Mouse (Mus musculus) neural tube, embryonic 15.5 days (tissue): Measurements from ENCODE around the gene Lef1. TPM values are rescaled to one million over a fixed set of nuclear protein-coding genes. Genes with fewer than 3 reads are reported as not detected.

Source experiments
- ATAC-seq: fragments of 200-750 bp; cut with Nextera tagmentation; 2 replicates; pipeline ENCODE4 v1.8.0; 2017; ENCODE audit warnings: mild to moderate bottlenecking, moderate TSS enrichment, moderate library complexity; ENCODE audit not compliant: low FRiP score
- H3K27ac ChIP-seq: fragments of 300-500 bp; sonication (generic); replicated peaks from 2 replicates; pipeline ENCODE4 v1.5.1; 2015; ENCODE audit warnings: mild to moderate bottlenecking, inconsistent platforms
- H3K27me3 ChIP-seq: fragments of 300-500 bp; sonication (generic); replicated peaks from 2 replicates; pipeline ENCODE4 v1.6.1; 2015; ENCODE audit warnings: inconsistent platforms
- H3K36me3 ChIP-seq: fragments of 300-500 bp; sonication (generic); 2 replicates; pipeline ENCODE4 v1.6.1; 2015; ENCODE audit warnings: inconsistent platforms
- H3K4me1 ChIP-seq: fragments of 300-500 bp; sonication (generic); 2 replicates; pipeline ENCODE4 v1.6.1; 2015; ENCODE audit warnings: inconsistent platforms
- H3K4me2 ChIP-seq: fragments of 300-500 bp; sonication (generic); 2 replicates; pipeline ENCODE4 v1.6.1; 2015; ENCODE audit warnings: inconsistent platforms, mild to moderate bottlenecking, moderate library complexity
- H3K4me3 ChIP-seq: fragments of 300-500 bp; sonication (generic); replicated peaks from 2 replicates; pipeline ENCODE4 v1.5.1; 2015; ENCODE audit warnings: mild to moderate bottlenecking, inconsistent platforms
- H3K9ac ChIP-seq: fragments of 300-500 bp; sonication (generic); replicated peaks from 2 replicates; pipeline ENCODE4 v1.6.1; 2015; ENCODE audit warnings: mild to moderate bottlenecking, inconsistent platforms
- H3K9me3 ChIP-seq: fragments of 300-500 bp; sonication (generic); replicated peaks from 2 replicates; pipeline ENCODE4 v1.6.1; 2016; ENCODE audit warnings: inconsistent platforms
- WGBS: fragments of 180-500 bp; shearing (Covaris S2); methylation state at CpG from one replicate; pipeline ENCODE4 v1.1.7; 2015; ENCODE audit warnings: mixed read lengths; 5-methylcytosine and 5-hydroxymethylcytosine counted together
- polyA plus RNA-seq: library from polyadenylated mRNA; unstranded; fragments of >200 nt; fragmentation: Nextera tagmentation; extraction: Ambion mirVana; gene quantifications from 2 replicates; pipeline ENCODE4 v1.2.1, GENCODE M21; 2015

The Lef1 gene
- polyA plus RNA-seq, 1 experiment from 2014 or later: 6.3 TPM

DNA sequence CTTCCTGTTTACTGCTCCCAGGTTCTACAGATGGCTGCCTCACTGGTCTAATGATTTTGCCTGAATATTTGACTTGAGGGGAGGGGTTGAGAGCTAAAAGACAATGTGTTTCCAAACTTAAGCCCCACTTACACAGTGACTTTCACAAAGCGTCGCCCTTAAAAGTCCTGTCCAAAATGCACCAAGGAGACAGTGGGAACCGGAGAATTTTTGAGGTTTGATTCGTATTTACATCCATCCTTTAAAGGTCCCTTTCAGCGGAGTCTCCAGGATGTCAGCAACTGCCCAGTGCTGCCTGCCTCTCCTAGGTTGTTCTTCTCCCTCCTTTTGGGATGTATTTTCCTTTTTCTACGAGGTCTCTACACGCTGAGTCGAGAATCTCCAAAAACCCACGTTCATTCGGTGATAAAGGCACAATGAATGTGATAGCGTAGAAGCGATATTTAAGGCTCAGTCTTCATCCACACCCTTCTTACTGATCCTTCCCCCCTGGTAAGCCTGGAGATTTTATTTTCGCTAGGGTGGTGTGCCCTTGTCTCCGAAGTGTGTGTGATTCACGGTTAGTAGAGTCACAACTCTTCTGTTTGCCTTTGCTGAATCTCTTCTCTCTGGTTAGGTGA is 1.1 kb upstream of the Lef1 start:
- Histone ChIP-seq H3K4me1 (peaks cover 55% of the 10 kb centered on the region), H3K4me3 (peak overlapping the region; percentile 38; the same call in 1 of the 2 replicates), H3K27me3 (peaks cover 73% of the 10 kb centered on the region), H3K4me2 (peak overlapping the region; percentile 69), H3K27ac (no peak overlapping the region), H3K36me3 (no peaks in the 10 kb centered on the region), H3K9me3 (no peaks in the 10 kb centered on the region), H3K9ac (no peak overlapping the region)
- 2% methylated on average over 15 of the region's 15 CpGs for WGBS
- ATAC-seq: no peak

DNA sequence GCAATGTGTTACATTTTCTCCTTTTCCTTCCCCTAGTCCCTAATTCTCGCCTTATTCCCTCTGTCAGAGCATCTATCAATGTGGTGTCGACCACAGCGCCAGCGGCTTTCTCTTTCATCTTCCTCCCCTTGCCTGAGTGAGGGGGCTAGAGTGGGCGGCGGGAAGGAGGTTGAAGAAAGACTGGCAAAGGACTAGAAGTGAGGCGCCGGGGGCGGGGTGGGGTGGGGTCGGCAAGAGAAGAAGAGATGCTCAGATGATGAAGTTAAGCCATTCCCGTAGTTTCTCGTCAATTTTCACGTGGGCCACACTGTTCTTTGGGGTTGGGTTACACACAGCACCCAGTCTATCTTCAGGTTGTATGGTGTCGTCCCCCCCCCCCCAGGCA is 593 bp upstream of the Lef1 start:
- Histone ChIP-seq H3K9ac (no peak overlapping the region), H3K36me3 (no peaks in the 10 kb centered on the region), H3K4me2 (peak overlapping the region; percentile 69), H3K27ac (no peak overlapping the region), H3K4me1 (peaks cover 55% of the 10 kb centered on the region), H3K27me3 (peaks cover 73% of the 10 kb centered on the region), H3K4me3 (peak overlapping the region; percentile 38), H3K9me3 (no peaks in the 10 kb centered on the region)
- WGBS: 2% methylated on average over 12 of the region's 14 CpGs
- 0 out of 2 replicates have a peak, but pooled peaks have one; percentile 9 for ATAC-seq

DNA sequence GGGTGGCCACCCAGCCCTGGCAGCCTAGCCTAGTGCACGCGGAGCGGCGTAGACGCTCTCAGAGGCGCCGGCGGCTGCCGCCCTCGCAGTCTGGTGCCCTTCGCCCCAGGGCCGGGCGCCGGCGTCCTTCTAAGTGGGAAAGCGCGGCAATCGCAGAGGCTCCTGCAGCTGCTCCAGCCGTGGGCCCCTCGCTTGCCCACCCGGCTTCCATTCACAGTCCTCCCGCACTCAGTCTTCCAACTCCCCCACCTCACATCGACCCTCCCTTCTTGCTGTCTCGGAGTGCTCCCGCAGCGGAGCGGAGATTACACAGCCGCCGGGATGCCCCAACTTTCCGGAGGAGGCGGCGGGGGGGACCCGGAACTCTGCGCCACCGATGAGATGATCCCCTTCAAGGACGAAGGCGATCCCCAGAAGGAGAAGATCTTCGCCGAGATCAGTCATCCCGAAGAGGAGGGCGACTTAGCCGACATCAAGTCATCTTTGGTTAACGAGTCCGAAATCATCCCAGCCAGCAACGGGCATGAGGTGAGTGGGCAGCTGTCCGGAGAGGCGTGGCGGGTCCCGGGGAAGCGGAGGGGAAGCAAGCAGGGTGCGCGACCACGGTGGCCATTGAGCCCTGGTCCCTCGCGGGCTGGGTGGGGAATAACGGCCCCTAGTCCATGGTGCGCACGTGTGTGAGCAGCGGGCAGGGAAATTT is 1.0 kb downstream of the Lef1 start:
- under 1% methylated on average over 55 of the region's 59 CpGs for WGBS
- Histone ChIP-seq H3K4me3 (peak overlapping the region; percentile 38), H3K36me3 (no peaks in the 10 kb centered on the region), H3K4me2 (peak overlapping the region; percentile 69), H3K27me3 (peaks cover 62% of the 10 kb centered on the region), H3K9ac (peak overlapping the region; percentile 26; the same call in 1 of the 2 replicates), H3K27ac (no peak overlapping the region), H3K9me3 (no peaks in the 10 kb centered on the region), H3K4me1 (peaks cover 47% of the 10 kb centered on the region)
- 0 out of 2 replicates have a peak, but pooled peaks have one; percentile 39 for ATAC-seq

DNA sequence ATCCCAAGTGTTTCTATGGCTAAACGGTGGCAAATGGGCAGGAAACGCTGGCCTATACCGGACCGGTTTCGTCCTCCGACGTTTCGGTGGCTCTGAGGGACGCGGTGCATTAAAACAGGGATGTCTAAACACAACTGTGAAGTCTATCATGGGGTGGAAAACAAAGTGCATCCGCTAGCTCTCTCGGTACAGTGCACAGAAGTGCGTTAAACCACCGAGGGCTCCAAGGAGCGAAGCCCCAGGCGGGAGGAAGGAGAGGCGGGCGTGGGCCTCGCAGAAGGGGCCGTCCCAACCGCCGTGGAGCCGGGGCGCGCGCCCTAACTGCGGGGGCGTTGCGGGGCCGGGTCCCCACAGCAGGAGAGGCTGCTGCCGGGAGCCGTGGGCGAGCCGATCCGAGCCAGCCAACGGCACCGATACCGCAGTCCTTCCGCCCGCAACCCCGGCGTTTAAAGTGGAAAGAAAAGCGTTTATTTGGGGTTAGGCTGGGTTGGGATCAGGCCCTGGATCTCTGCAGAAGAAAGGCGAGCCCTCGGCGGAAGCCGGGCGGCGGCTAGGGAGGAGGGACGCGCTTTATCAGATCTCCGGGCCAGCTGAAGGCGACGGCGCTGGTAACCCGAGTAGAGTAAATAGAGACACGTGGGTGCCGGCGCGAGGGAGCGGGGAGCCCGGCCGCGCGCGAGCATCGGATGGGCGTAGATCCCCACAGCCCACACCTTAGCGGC is 1.7 kb downstream of the Lef1 start:
- ATAC-seq: peak; percentile 50; the same call in 1 of the 2 replicates
- H3K27ac ChIP-seq: no peak overlapping the region

DNA sequence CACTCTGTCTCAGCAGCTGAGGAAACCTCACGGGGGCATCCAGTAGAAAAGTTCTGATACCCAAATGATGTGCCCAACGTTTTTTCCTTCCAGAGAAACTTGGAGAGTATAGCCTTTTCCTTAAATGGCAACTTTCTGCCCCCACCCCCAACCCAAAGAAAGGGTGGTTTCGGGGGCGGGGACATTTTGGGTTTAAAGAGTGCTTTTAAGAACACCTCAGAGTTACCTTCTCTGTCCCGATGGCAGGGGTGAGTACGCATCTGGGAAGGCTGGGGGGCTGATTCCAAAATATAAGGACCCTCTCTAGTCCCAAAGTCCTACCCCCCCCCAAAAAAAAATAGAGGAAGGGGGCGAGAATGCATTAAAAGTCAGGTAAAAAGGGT is 2.3 kb downstream of the Lef1 start:
- under 1% methylated on average over 7 of the region's 7 CpGs for WGBS
- Histone ChIP-seq H3K4me2 (peak overlapping the region; percentile 69), H3K36me3 (no peaks in the 10 kb centered on the region), H3K9ac (no peak overlapping the region), H3K4me1 (peaks cover 35% of the 10 kb centered on the region), H3K4me3 (peak overlapping the region; percentile 38), H3K27me3 (peaks cover 50% of the 10 kb centered on the region), H3K9me3 (no peaks in the 10 kb centered on the region), H3K27ac (no peak overlapping the region)
- ATAC-seq: no peak

More for the DNA sequence above, 1.7 kb downstream of the Lef1 start:
- Histone ChIP-seq H3K27me3 (peaks cover 56% of the 10 kb centered on the region), H3K36me3 (no peaks in the 10 kb centered on the region), H3K4me2 (peak overlapping the region; percentile 69), H3K9me3 (no peaks in the 10 kb centered on the region), H3K4me3 (peak overlapping the region; percentile 38), H3K4me1 (peaks cover 40% of the 10 kb centered on the region), H3K9ac (no peak overlapping the region; the same call in 1 of the 2 replicates)
- WGBS: under 1% methylated on average over 69 of the region's 69 CpGs

DNA sequence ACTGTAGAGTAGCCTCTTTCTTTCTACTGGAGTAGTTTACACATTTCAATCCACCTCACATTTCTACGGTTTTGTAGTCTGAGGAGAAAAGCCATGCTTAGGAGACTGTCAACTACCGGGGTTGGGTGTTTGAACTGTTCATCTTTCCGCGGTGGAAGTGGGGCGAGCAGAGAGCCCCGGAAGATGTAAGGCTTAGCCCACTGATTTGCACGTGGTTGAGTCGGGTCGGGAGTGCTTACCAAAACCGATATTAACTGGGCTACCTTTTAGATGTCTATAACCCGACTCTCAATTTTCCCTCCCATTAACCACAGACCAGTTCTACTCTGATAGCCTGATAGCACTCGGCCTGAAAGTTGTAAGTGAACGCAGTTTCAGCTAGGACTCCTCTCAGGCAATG is 2.8 kb downstream of the Lef1 start:
- peaks cover 48% of the 10 kb centered on the region for H3K27me3 ChIP-seq
- peak overlapping the region; percentile 69 for H3K4me2 ChIP-seq
- no peaks in the 10 kb centered on the region for H3K36me3 ChIP-seq
- H3K4me1 ChIP-seq: peaks cover 31% of the 10 kb centered on the region
- no peak for ATAC-seq
- H3K9ac ChIP-seq: no peak overlapping the region
- 11% methylated on average over 13 of the region's 13 CpGs for WGBS
- peak overlapping the region; percentile 38 for H3K4me3 ChIP-seq
- H3K9me3 ChIP-seq: no peaks in the 10 kb centered on the region
- no peak overlapping the region for H3K27ac ChIP-seq

DNA sequence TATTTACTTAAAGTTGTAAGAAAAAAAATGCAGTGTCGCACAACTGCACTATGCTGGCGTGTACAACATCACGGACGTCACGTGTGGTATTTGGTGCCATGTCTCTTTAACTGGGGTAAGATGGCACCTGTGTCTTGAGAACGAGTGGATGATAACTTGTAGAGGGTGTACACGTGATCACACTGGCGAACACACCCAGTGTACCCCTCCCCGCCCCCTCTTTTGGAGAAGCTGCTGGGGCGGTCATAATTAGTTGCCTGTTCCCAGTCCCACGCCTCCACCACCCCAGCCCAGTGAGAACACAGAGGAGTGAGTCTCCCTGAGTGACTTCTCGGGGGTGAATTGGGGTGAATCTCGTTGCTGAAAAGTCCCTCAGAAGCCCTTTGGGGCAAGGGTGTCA is 5.8 kb downstream of the Lef1 start:
- Histone ChIP-seq H3K27me3 (peaks cover 30% of the 10 kb centered on the region), H3K4me3 (no peak overlapping the region)
- no peak for ATAC-seq

DNA sequence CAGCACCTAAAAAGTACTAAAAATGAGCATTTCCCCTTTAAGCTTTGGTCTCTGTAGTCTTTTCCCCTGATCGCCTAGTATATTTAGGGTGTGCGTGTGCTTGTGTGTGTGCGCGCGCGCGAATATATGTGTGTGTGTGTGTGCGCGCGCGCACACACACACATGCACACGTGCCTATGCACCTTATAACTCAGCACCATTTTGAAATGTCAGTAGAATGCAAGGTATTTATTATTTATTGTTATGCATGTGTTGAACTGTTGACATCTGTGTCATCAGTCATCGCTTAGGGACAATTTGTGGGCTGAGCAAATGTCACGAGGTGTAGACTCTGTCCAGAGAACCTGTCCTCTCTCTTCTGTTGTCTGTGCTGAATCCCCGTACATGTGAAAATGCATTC is 7.1 kb downstream of the Lef1 start:
- H3K4me3 ChIP-seq: no peak overlapping the region
- H3K27ac ChIP-seq: no peak overlapping the region
- peaks cover 25% of the 10 kb centered on the region for H3K27me3 ChIP-seq
- 92% methylated on average over 15 of the region's 15 CpGs for WGBS
- no peak overlapping the region for H3K4me2 ChIP-seq
- peaks cover 4% of the 10 kb centered on the region for H3K4me1 ChIP-seq
- H3K9ac ChIP-seq: no peak overlapping the region
- no peaks in the 10 kb centered on the region for H3K9me3 ChIP-seq
- no peak for ATAC-seq
- H3K36me3 ChIP-seq: no peaks in the 10 kb centered on the region

More for the DNA sequence above, 5.8 kb downstream of the Lef1 start:
- 88% methylated on average over 13 of the region's 13 CpGs for WGBS
- no peaks in the 10 kb centered on the region for H3K9me3 ChIP-seq
- H3K36me3 ChIP-seq: no peaks in the 10 kb centered on the region
- H3K27ac ChIP-seq: no peak overlapping the region
- no peak overlapping the region for H3K9ac ChIP-seq
- peaks cover 16% of the 10 kb centered on the region for H3K4me1 ChIP-seq
- no peak overlapping the region for H3K4me2 ChIP-seq

DNA sequence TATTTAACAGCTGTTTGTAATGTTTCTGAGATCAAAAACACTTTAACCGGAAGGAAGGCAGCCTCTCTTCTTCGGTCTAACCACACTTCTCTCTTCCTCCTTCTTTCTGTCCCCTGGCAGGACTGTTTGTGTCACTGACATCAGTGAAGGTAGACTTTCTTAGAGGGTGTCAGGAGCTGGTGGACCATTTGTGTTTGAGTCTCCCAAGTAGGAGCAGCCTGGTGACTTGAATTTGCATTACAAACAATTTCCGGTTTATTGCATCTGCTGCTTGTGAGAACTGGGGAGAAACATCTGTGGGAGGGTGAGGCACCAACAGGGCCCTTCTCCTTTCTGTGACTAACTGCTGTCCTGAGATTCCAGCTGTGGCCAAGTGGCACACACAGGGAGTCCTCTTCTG is 7.6 kb downstream of the Lef1 start:
- Histone ChIP-seq H3K4me1 (no peaks in the 10 kb centered on the region), H3K9ac (no peak overlapping the region), H3K4me3 (no peak overlapping the region), H3K27ac (no peak overlapping the region), H3K27me3 (peaks cover 20% of the 10 kb centered on the region), H3K36me3 (no peaks in the 10 kb centered on the region), H3K9me3 (no peaks in the 10 kb centered on the region), H3K4me2 (no peak overlapping the region)
- no peak for ATAC-seq
- 44% methylated on average over 3 of the region's 3 CpGs for WGBS

DNA sequence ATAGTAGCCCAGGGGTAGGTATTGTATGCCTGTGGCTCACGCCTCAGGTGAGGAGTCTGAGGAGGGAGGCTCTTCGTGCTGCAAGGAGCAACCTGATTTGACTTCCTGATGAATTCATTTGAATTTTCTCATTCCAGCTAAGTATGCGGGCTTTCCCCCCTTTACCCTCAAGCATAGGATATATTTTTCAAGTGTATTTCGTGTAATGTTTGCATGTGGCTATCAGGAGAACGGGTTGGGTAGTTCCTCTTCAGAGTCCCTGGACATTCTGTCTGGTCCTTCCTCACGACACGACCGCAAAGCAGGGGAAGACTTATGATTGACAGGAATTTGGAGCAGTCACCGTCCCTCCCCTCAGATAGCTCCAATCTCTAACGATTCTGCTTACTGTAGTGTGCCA is 9.2 kb downstream of the Lef1 start:
- H3K36me3 ChIP-seq: no peaks in the 10 kb centered on the region
- H3K27ac ChIP-seq: no peak overlapping the region
- no peak overlapping the region for H3K4me2 ChIP-seq
- H3K4me3 ChIP-seq: no peak overlapping the region
- no peaks in the 10 kb centered on the region for H3K4me1 ChIP-seq
- H3K9ac ChIP-seq: no peak overlapping the region
- H3K9me3 ChIP-seq: no peaks in the 10 kb centered on the region
- no peak for ATAC-seq
- H3K27me3 ChIP-seq: peaks cover 5% of the 10 kb centered on the region
- 93% methylated on average over 10 of the region's 10 CpGs for WGBS

DNA sequence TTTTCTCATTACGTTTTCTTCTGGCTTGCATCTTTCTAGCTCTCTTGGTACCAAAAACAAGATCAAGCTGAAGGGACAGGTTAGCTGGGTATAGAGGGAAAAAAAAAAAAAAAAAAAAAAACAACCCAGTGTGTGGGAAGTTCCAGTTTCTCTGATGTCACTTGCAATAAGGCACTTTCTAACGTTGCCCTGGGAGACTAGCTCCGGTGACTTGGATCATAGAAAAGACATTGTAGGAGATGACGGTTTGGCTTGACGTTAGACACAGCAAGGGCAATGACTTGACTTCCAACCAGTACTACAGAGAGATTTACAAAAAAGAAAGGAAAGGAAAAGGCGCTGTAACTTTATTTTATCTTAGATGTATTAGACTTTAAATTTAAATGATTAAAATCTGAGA is 13.2 kb downstream of the Lef1 start:
- Histone ChIP-seq H3K4me2 (no peak overlapping the region), H3K27me3 (no peaks in the 10 kb centered on the region), H3K9ac (no peak overlapping the region), H3K9me3 (no peaks in the 10 kb centered on the region), H3K36me3 (no peaks in the 10 kb centered on the region), H3K4me1 (no peaks in the 10 kb centered on the region), H3K27ac (no peak overlapping the region), H3K4me3 (no peak overlapping the region)
- WGBS: 90% methylated on average over 6 of the region's 6 CpGs
- no peak for ATAC-seq

DNA sequence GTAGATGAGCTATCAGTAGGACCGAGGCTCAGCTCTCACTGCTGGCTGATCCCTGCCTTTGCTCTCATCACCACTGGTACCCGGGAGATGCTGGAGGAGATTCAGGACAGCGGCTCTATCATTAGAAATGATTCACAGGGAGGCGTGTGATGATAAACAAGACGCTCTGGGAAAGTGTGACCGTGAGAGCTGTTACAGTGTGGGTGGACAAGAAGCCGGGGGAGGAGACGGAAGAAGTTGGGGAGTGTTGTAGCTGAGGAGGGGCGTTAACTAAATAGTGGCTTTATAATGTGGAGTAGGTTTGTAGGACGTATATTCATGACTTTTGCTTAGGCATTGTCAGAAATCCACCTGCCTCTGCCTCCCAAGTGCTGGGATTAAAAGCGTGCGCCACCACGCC is 15.6 kb downstream of the Lef1 start:
- H3K4me2 ChIP-seq: no peak overlapping the region
- no peak for ATAC-seq
- no peaks in the 10 kb centered on the region for H3K36me3 ChIP-seq
- no peak overlapping the region for H3K9ac ChIP-seq
- H3K4me1 ChIP-seq: no peaks in the 10 kb centered on the region
- 95% methylated on average over 13 of the region's 13 CpGs for WGBS
- H3K4me3 ChIP-seq: no peak overlapping the region
- no peaks in the 10 kb centered on the region for H3K9me3 ChIP-seq
- H3K27me3 ChIP-seq: no peaks in the 10 kb centered on the region
- no peak overlapping the region for H3K27ac ChIP-seq
